Mouse (Mus musculus) embryonic facial prominence, embryonic 14.5 days (tissue): ENCODE results near the gene Gm13090. TPM values are rescaled to one million over a fixed set of nuclear protein-coding genes. Genes with fewer than 3 reads are reported as not detected.

ENCODE experiments used
- ATAC-seq: fragments of 200-750 bp; cut with Nextera tagmentation; 2 replicates; pipeline ENCODE4 v1.8.0; 2017; ENCODE audit warnings: low read depth, moderate number of reproducible peaks, moderate TSS enrichment
- DNase-seq: peaks from one replicate; pipeline ENCODE4 v3.0.0-alpha.2; 2015; ENCODE audit warnings: low spot score
- H3K27ac ChIP-seq: fragments of 300-500 bp; sonication (generic); replicated peaks from 2 replicates; pipeline ENCODE4 v1.5.1; 2014; ENCODE audit warnings: low read depth, mild to moderate bottlenecking, low read length, moderate library complexity
- H3K27me3 ChIP-seq: fragments of 300-500 bp; sonication (generic); replicated peaks from 2 replicates; pipeline ENCODE4 v1.6.1; 2014; ENCODE audit warnings: low read length; ENCODE audit not compliant: control insufficient read depth, insufficient read depth
- H3K36me3 ChIP-seq: fragments of 300-500 bp; sonication (generic); 2 replicates; pipeline ENCODE4 v1.6.1; 2014; ENCODE audit warnings: low read length, mixed read lengths; ENCODE audit not compliant: control insufficient read depth, insufficient read depth
- H3K4me1 ChIP-seq: fragments of 300-500 bp; sonication (generic); 2 replicates; pipeline ENCODE4 v1.6.1; 2014; ENCODE audit warnings: antibody characterized with exemption, low read length; ENCODE audit not compliant: control insufficient read depth, insufficient read depth
- H3K4me2 ChIP-seq: fragments of 300-500 bp; sonication (generic); 2 replicates; pipeline ENCODE4 v1.6.1; 2014; ENCODE audit warnings: low read depth, mild to moderate bottlenecking, low read length, moderate library complexity, mixed read lengths
- H3K4me3 ChIP-seq: fragments of 300-500 bp; sonication (generic); 2 replicates; pipeline ENCODE4 v1.5.1; 2014; ENCODE audit warnings: low read depth, mild to moderate bottlenecking, low read length
- H3K9ac ChIP-seq: fragments of 300-500 bp; sonication (generic); 2 replicates; pipeline ENCODE4 v1.6.1; 2014; ENCODE audit warnings: low read depth, mild to moderate bottlenecking, low read length, moderate library complexity, mixed read lengths
- H3K9me3 ChIP-seq: fragments of 300-500 bp; sonication (generic); 2 replicates; pipeline ENCODE4 v1.6.1; 2016; ENCODE audit warnings: low read length; ENCODE audit not compliant: control insufficient read depth
- WGBS: fragments of 180-500 bp; shearing (Covaris S2); extraction: QIAGEN DNeasy Blood & Tissue Kit; methylation state at CpG from one replicate; pipeline ENCODE4 v1.1.7; 2014; 5-methylcytosine and 5-hydroxymethylcytosine counted together
- polyA plus RNA-seq: library from polyadenylated mRNA; unstranded; fragments of >200 nt; fragmentation: Nextera tagmentation; extraction: Ambion mirVana; gene quantifications from 2 replicates; pipeline ENCODE4 v1.2.1, GENCODE M21; 2014

The Gm13090 gene
- polyA plus RNA-seq, 1 experiment from 2014 or later, result not detected

DNA sequence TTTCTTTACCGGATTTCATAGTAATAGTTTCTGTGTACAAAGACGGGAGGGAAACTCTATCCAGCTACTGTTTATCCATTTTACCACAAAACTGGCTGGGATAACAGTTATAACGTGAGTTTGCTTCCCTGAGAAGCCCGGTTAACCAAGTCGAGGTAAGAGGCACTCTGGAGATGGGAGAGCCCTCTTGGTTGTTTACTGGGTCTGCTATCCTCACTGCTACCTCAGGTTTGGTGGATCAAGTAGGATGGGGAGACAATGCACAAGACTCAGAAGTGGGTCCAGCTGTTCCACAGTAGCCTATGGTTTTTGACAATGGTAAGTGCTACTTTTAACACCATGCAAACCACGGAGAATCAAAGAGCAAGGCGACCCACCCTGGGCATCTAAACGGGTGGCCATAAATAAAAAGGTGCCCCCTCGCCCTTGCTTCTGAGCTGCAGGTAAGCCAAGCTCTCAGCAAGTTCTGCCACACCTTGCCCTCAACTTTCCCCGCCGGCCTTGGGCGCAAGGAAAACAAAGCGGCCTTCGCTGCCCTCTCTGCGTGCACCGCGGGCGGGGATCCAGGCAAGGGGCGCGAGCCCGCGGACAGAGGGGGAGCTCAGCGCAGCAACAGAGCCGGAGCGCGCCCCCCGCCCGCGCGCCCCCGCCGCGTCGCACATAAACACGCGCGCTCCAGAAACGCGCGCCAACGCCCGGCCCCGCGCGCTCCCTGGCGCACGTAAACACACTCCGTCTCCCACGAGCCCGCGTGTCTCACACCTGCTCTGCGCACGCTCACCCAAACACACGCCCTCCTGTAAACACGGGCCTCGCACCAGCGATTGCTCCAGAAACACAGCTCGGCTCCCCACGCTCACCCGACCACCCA, 18.0 kb downstream of the Gm13090 start:
- Histone ChIP-seq H3K4me3 (peak overlapping the region; percentile 65), H3K36me3 (no peaks in the 10 kb centered on the region), H3K9ac (peak overlapping the region; percentile 73), H3K4me2 (peak overlapping the region; percentile 100), H3K9me3 (no peaks in the 10 kb centered on the region), H3K27ac (peak overlapping the region; percentile 54), H3K27me3 (peaks cover 28% of the 10 kb centered on the region), H3K4me1 (0 out of 2 replicates have a peak, but pooled peaks cover 3% of the 10 kb centered on the region)
- ATAC-seq (peak; percentile 7; the same call in 1 of the 2 replicates), DNase-seq (peak; percentile 62)
- WGBS, result 7% methylated on average over 27 of the region's 60 CpGs

DNA sequence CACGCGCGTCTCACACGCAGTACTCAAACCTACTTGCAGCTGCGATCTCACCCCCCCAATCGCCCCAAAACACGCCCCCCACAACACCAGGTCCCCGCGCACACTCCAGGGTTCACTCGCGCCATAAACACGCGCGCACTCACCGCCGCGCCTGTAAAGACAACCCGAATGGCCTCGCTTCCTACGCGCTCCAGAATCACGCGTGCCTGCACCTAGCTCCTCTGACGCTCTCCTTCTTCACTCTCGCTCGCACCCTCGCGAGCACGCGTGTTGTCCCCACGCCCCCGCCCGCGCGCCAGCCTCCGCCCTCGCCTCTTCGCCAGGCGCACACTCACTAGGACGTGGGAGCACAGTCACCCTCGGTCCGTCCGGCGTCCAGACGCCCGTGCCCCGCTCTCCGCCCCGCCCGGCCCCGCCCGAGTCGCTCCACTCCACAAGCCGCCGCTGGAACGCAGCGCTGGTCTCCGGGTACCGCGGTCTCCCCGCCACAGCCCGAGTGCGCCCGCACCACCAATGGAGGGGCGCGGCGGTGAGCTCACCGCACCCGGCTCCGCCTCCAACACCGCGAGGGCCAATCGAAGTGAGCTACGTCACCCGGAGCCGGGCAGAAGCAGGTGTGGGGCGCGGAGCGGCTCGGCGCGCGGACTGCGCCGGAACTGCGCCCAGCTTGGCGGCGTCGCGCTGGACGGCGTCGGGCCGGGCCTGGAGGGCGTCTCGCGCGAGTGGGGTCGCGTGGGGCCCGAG, 18.8 kb downstream of the Gm13090 start:
- peak; percentile 99 for ATAC-seq
- peak overlapping the region; percentile 54 for H3K27ac ChIP-seq
- H3K9ac ChIP-seq, result peak overlapping the region; percentile 73
- H3K9me3 ChIP-seq, result no peaks in the 10 kb centered on the region
- H3K4me3 ChIP-seq, result peak overlapping the region; percentile 65
- peak; percentile 97 for DNase-seq
- H3K36me3 ChIP-seq, result no peaks in the 10 kb centered on the region
- H3K4me2 ChIP-seq, result peak overlapping the region; percentile 100
- H3K4me1 ChIP-seq, result 0 out of 2 replicates have a peak, but pooled peaks cover 3% of the 10 kb centered on the region
- under 1% methylated on average over 53 of the region's 101 CpGs for WGBS
- H3K27me3 ChIP-seq, result peaks cover 28% of the 10 kb centered on the region

DNA sequence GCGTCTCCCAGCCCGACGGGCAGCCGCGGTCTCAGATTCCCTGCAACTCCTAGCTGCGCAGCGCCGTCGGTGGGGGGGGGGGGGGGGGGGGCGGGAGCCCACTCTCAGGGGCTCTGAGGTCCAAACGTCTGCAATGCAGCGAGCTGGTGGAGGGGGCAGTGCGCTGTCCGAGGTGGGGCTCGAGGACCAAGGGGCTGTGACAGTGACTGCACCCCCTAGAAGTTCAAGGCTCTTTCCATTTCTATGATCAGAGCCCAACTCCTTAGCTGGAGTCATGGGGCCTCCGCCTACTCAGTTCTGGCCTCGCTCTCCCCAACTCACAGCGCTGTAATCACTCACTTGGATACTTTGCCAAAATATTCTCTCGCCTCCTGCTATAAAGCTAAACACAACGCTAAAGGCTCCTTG, 19.5 kb downstream of the Gm13090 start:
- Histone ChIP-seq H3K4me2 (peak overlapping the region; percentile 100), H3K27ac (0 out of 2 replicates have a peak overlapping the region, but pooled peaks have one; percentile 44), H3K4me1 (0 out of 2 replicates have a peak, but pooled peaks cover 3% of the 10 kb centered on the region), H3K9ac (peak overlapping the region; percentile 72), H3K4me3 (peak overlapping the region; percentile 65), H3K27me3 (peaks cover 28% of the 10 kb centered on the region), H3K9me3 (no peaks in the 10 kb centered on the region), H3K36me3 (no peaks in the 10 kb centered on the region)
- WGBS, result 0% methylated on average over 6 of the region's 20 CpGs
- DNase-seq (no peak), ATAC-seq (0 out of 2 replicates have a peak, but pooled peaks have one; percentile 4)

DNA sequence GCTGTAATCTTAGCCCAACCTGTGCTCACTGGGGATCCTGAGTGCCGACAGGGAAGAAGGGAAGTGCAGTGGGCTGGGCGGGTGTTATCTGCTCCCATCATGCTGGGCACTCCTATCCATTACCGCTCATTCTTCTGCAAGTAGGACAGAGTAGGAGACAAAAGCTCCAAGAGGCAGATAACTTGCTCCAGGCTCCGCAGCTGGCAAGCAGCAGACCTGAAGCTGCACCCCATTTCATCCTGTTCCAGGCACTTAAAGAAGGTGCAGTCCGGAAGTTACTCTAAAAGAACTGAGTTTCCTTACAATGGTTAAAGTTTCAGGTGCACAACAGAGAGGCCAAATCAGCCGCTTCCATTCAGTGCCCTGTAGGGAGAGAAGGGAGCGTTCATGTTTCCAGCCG, 21.9 kb downstream of the Gm13090 start:
- no peak overlapping the region for H3K27ac ChIP-seq
- no peaks in the 10 kb centered on the region for H3K9me3 ChIP-seq
- DNase-seq (no peak), ATAC-seq (no peak)
- WGBS, result 58% methylated on average over 8 of the region's 8 CpGs
- no peak overlapping the region for H3K4me3 ChIP-seq
- 0 out of 2 replicates have a peak, but pooled peaks cover 3% of the 10 kb centered on the region for H3K4me1 ChIP-seq
- H3K36me3 ChIP-seq, result no peaks in the 10 kb centered on the region
- no peak overlapping the region for H3K4me2 ChIP-seq
- peaks cover 28% of the 10 kb centered on the region for H3K27me3 ChIP-seq
- no peak overlapping the region for H3K9ac ChIP-seq

DNA sequence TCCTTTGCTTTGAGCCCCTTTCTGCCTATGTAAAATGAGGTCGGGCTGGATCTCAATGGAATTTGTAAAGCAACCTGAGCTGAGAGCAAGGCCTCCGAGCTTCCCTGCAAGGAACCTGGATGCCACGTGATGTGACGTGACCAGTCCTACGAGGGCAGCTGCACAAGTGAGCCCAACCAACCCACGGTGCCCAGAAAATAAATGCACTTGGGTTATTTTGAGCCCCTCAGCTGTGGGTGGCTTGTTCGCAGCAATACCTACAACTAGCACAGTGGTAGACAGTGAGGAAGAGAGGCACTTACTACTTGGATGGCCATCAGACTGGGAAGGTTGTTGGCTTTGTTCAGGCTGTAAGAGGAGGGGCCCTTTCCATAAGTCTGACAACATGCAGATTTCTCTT, 25.2 kb downstream of the Gm13090 start:
- no peaks in the 10 kb centered on the region for H3K36me3 ChIP-seq
- DNase-seq (no peak), ATAC-seq (no peak)
- no peak overlapping the region for H3K9ac ChIP-seq
- no peak overlapping the region for H3K27ac ChIP-seq
- 71% methylated on average over 7 of the region's 7 CpGs for WGBS
- H3K9me3 ChIP-seq, result no peaks in the 10 kb centered on the region
- H3K4me3 ChIP-seq, result no peak overlapping the region
- peaks cover 5% of the 10 kb centered on the region; the same call in 1 of the 2 replicates for H3K27me3 ChIP-seq
- H3K4me2 ChIP-seq, result no peak overlapping the region
- H3K4me1 ChIP-seq, result no peaks in the 10 kb centered on the region

DNA sequence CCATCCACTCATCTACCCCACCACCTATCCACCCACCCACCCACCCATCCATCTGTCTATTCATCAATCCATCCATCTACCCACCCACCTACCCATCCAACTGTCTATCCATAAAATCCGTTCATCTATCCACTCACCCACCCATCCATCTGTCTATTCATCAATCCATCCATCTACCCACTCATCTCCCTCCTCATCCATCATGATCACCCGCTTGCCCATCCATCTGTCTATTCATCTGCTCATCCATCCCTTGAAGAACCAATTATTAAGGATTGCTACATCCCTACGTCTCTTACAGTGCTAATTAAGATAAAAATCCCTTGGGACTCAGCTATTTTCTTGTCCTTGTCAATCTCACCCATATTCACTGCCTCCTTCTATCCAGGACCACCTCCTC, 29.5 kb downstream of the Gm13090 start:
- H3K4me2 ChIP-seq, result no peak overlapping the region
- H3K36me3 ChIP-seq, result no peaks in the 10 kb centered on the region
- H3K9me3 ChIP-seq, result no peaks in the 10 kb centered on the region
- no peak overlapping the region for H3K9ac ChIP-seq
- no peaks in the 10 kb centered on the region for H3K4me1 ChIP-seq
- WGBS, result 92% methylated on average over 3 of the region's 3 CpGs
- ATAC-seq (no peak), DNase-seq (no peak)
- H3K27ac ChIP-seq, result no peak overlapping the region
- no peak overlapping the region for H3K4me3 ChIP-seq
- no peaks in the 10 kb centered on the region for H3K27me3 ChIP-seq

DNA sequence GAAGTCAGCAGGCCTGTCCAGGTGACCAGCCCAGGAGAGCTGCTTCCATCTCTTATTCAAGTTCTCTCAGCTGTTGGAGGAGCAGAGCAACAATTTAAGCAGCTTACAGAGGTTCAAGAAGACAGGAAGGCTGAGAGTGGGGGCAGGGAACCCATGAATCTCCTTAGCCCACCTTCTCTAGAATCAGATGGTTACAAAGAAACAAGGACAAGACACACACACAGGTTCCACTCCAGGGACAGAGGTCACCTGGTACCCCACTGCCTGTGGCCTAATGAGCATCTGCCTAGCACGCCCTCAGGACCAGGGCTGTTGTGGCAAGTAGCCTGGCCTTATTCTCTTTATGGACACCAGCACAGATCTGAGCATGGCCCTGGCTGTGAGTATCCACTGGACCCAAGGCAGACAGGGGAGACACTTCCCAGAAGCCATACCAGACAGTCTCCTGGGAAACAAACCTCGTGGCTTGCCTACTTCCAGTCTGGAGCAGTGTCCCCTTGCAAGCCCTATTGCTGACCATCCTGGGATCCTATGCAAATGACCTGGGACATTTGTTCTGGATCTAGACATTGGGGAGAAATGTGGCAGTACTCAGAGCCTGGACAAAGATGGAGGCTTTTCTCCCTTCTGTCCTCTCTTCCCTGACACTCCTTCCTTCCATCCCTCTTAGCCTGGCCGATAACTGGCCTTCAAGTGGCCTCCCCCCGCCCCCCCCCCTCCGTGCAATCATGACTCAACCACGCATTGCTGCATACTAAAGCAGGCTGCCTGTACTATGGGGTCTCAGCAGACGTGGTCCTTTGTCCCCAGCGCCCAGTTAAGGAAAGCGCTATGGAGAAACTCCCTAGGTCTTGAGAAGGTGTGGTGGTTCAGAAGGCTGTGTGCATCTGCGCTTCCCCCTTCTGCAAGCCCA, 38.5 kb downstream of the Gm13090 start:
- WGBS, result 8% methylated on average over 9 of the region's 10 CpGs
- H3K36me3 ChIP-seq, result no peaks in the 10 kb centered on the region
- no peaks in the 10 kb centered on the region for H3K27me3 ChIP-seq
- peak overlapping the region; percentile 94 for H3K27ac ChIP-seq
- H3K9ac ChIP-seq, result peak overlapping the region; percentile 84
- H3K9me3 ChIP-seq, result no peaks in the 10 kb centered on the region
- peak overlapping the region; percentile 88 for H3K4me2 ChIP-seq
- ATAC-seq (peak; percentile 45), DNase-seq (no peak)
- H3K4me3 ChIP-seq, result peak overlapping the region; percentile 66
- H3K4me1 ChIP-seq, result peaks cover 18% of the 10 kb centered on the region
